Mouse (Mus musculus) forebrain, embryonic 12.5 days (tissue): ENCODE measurements around the gene Htra2. TPM values are rescaled to one million over a fixed set of nuclear protein-coding genes. Genes with fewer than 3 reads are reported as not detected.

Experiments used
- ATAC-seq: fragments of 200-750 bp; cut with Nextera tagmentation; 2 replicates; pipeline ENCODE4 v1.8.0; 2017; ENCODE audit warnings: moderate TSS enrichment; ENCODE audit not compliant: low FRiP score
- H3K27ac ChIP-seq: fragments of 300-500 bp; sonication (generic); 2 replicates; pipeline ENCODE4 v1.5.1; 2016; ENCODE audit warnings: mild to moderate bottlenecking
- H3K27me3 ChIP-seq: fragments of 300-500 bp; sonication (generic); 2 replicates; pipeline ENCODE4 v1.6.1; 2016; ENCODE audit warnings: mild to moderate bottlenecking
- H3K36me3 ChIP-seq: fragments of 300-500 bp; sonication (generic); replicated peaks from 2 replicates; pipeline ENCODE4 v1.6.1; 2016; ENCODE audit warnings: mild to moderate bottlenecking
- H3K4me1 ChIP-seq: fragments of 300-500 bp; sonication (generic); 2 replicates; pipeline ENCODE4 v1.6.1; 2016
- H3K4me2 ChIP-seq: fragments of 300-500 bp; sonication (generic); 2 replicates; pipeline ENCODE4 v1.6.1; 2016; ENCODE audit warnings: mild to moderate bottlenecking, moderate library complexity
- H3K4me3 ChIP-seq: fragments of 300-500 bp; sonication (generic); replicated peaks from 2 replicates; pipeline ENCODE4 v1.5.1; 2016; ENCODE audit warnings: mild to moderate bottlenecking
- H3K9ac ChIP-seq: fragments of 300-500 bp; sonication (generic); 2 replicates; pipeline ENCODE4 v1.6.1; 2016; ENCODE audit warnings: mild to moderate bottlenecking
- H3K9me3 ChIP-seq: fragments of 300-500 bp; sonication (generic); 2 replicates; pipeline ENCODE4 v1.6.1; 2016
- WGBS: fragments of 180-500 bp; shearing (Covaris S2); methylation state at CpG from one replicate; pipeline ENCODE4 v1.1.7; 2016; 5-methylcytosine and 5-hydroxymethylcytosine counted together
- polyA plus RNA-seq: library from polyadenylated mRNA; unstranded; fragments of >200 nt; fragmentation: Nextera tagmentation; extraction: Ambion mirVana; gene quantifications from 2 replicates; pipeline ENCODE4 v1.2.1, GENCODE M21; 2016

Htra2 gene
- polyA plus RNA-seq, 1 experiment from 2014 or later: 65.9 TPM

DNA sequence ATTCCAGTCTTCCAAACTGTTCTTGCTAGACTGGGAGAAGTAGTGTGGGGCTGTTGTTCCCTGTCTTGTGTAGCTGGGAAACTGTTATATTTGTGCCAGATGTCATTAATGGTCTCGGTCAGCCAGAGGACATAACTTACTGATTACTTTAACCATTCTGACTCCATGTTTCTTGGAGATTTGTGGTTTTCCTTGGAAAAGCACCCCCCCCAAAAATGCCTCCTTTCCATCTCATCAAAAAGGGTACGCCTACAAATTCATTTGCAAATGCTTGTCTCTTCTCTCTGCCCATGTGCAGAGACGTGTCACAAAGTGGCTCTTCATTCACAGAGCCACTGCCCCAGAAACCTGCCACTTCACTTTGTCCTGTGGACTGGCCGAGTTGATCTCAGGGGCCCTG lies 30.7 kb downstream of the Htra2 start:
- ATAC-seq: no peak

DNA sequence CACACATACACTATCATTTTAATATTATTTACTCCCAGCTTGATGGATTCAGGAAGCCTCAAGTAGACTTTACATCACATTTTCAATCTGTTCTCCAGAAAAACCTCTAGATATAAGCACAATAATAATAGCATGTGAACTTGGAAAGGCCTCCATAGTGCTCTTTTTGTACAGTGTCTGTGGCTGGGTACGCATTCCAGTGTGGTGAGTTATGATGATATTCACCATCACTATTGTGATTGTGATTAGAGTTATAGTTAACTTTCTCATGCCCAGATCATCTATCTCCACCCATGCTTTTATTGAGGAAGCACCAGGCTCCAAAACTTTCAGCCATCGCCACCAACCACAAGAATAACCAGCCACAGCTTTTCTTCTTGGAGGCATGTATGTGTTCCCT lies 31.3 kb downstream of the Htra2 start:
- ATAC-seq: no peak
- Histone ChIP-seq H3K4me1 (no peaks in the 10 kb centered on the region), H3K9ac (no peak overlapping the region), H3K27ac (no peak overlapping the region), H3K4me2 (no peak overlapping the region), H3K27me3 (peaks cover 19% of the 10 kb centered on the region), H3K36me3 (no peaks in the 10 kb centered on the region), H3K9me3 (no peaks in the 10 kb centered on the region), H3K4me3 (no peak overlapping the region)
- 93% methylated on average over 2 of the region's 2 CpGs for WGBS

More for the DNA sequence above, 30.7 kb downstream of the Htra2 start:
- no peak overlapping the region for H3K9ac ChIP-seq
- H3K27me3 ChIP-seq: peaks cover 25% of the 10 kb centered on the region
- H3K4me1 ChIP-seq: no peaks in the 10 kb centered on the region
- H3K4me2 ChIP-seq: no peak overlapping the region
- H3K27ac ChIP-seq: no peak overlapping the region
- no peak overlapping the region for H3K4me3 ChIP-seq
- H3K9me3 ChIP-seq: no peaks in the 10 kb centered on the region
- no peaks in the 10 kb centered on the region for H3K36me3 ChIP-seq
- 68% methylated on average over 4 of the region's 4 CpGs for WGBS

DNA sequence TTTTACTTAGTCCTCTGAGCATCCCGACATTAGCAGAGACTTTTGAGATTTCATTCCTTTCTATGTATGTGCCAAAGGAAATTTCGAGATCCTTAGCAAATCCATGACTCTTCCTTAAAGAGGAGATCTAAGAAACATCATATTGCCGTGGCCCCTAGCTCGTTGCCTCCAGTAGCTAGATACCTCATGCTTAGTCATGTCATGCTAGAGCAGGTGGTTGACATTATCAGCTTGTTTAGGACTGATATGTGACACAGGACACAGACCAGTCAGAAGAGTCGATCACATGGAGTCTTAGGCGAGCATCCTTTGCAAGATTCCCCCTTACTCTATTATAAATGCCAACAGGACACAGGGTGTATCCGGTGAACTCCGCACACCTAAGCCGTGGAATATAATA lies 32.1 kb downstream of the Htra2 start:
- 85% methylated on average over 9 of the region's 9 CpGs for WGBS
- Histone ChIP-seq H3K27me3 (peaks cover 11% of the 10 kb centered on the region; the same call in 1 of the 2 replicates), H3K9me3 (no peaks in the 10 kb centered on the region), H3K36me3 (no peaks in the 10 kb centered on the region), H3K4me2 (no peak overlapping the region), H3K9ac (no peak overlapping the region), H3K4me3 (no peak overlapping the region), H3K27ac (no peak overlapping the region), H3K4me1 (no peaks in the 10 kb centered on the region)
- ATAC-seq: no peak

GRCm38 (mm10) chr6:83020836-83021593 lies 34.1 kb downstream of the Htra2 start:
- H3K27me3 ChIP-seq: no peaks in the 10 kb centered on the region
- no peak overlapping the region for H3K9ac ChIP-seq
- H3K4me2 ChIP-seq: no peak overlapping the region
- no peak overlapping the region for H3K4me3 ChIP-seq
- ATAC-seq: no peak
- H3K36me3 ChIP-seq: no peaks in the 10 kb centered on the region
- no peaks in the 10 kb centered on the region for H3K9me3 ChIP-seq
- no peak overlapping the region for H3K27ac ChIP-seq
- H3K4me1 ChIP-seq: no peaks in the 10 kb centered on the region
- 89% methylated on average over 4 of the region's 4 CpGs for WGBS

DNA sequence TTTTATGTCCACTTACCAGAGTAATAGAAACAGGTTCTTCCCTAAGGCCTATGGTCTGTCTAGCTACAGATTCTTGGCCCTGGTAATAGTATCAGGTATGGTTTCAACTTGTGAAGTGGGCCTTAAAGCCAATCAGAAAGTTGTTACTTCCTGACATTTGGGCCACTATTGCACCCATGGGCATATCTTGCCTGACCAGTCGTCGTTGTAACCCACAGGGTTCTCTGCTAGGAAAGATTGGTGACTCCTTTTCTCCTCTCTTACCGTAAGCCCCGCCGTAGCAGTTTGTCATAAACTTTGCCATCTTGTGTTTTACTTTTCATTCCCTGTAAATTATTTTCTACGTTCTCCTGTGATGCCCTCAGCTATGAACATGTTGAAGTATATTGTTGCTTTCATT lies 35.0 kb downstream of the Htra2 start:
- H3K4me3 ChIP-seq: no peak overlapping the region
- no peak overlapping the region for H3K9ac ChIP-seq
- H3K4me2 ChIP-seq: no peak overlapping the region
- no peaks in the 10 kb centered on the region for H3K36me3 ChIP-seq
- no peak overlapping the region for H3K27ac ChIP-seq
- H3K27me3 ChIP-seq: no peaks in the 10 kb centered on the region
- 85% methylated on average over 6 of the region's 6 CpGs for WGBS
- no peaks in the 10 kb centered on the region for H3K4me1 ChIP-seq
- no peaks in the 10 kb centered on the region for H3K9me3 ChIP-seq
- no peak for ATAC-seq

DNA sequence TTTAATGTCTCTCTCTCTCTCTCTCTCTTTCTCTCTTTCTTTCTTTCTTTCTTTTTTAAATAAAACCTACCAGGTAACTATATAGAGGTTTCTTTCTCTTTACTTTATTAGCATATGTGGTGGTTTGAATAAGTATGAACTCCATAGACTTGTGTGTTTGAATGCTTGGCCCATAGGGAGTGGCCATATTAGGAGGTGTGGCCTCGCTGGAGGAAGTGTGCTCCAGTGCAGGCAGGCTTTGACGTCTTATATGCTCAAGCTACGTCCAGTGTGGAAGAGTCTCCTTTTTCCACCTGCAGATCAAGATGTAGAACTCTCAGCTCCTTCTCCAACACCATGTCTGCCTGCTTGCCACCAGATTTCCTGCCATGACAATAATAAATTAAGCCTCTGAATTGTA lies 36.0 kb downstream of the Htra2 start:
- H3K4me1 ChIP-seq: no peaks in the 10 kb centered on the region
- no peak overlapping the region for H3K27ac ChIP-seq
- H3K27me3 ChIP-seq: no peaks in the 10 kb centered on the region
- H3K9ac ChIP-seq: no peak overlapping the region
- no peak for ATAC-seq
- 67% methylated on average over 3 of the region's 3 CpGs for WGBS
- no peak overlapping the region for H3K4me3 ChIP-seq
- H3K9me3 ChIP-seq: no peaks in the 10 kb centered on the region
- no peak overlapping the region for H3K4me2 ChIP-seq
- H3K36me3 ChIP-seq: no peaks in the 10 kb centered on the region

DNA sequence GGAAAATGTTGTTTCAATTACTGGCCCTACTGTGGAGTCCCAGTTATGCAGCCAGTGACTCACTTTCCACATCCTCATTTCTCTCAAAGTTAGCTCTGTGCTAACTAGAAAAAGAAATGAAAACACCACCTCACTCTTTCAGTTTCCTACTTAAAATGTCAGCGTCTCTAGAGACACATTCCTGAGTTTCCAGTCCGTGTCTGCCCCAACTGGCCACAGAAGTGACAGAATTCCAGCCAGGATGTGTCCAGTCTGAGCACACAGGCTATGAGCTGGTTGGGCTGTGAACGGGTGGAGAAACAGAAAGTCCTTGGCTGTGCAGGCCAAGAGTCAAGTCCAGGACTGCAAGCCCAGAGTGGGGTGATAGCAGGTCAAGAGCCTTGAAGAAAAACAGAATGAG lies 37.9 kb downstream of the Htra2 start:
- no peaks in the 10 kb centered on the region for H3K4me1 ChIP-seq
- no peaks in the 10 kb centered on the region for H3K27me3 ChIP-seq
- H3K9me3 ChIP-seq: no peaks in the 10 kb centered on the region
- WGBS: 81% methylated on average over 3 of the region's 3 CpGs
- ATAC-seq: no peak
- no peak overlapping the region for H3K4me3 ChIP-seq
- H3K4me2 ChIP-seq: no peak overlapping the region
- no peak overlapping the region for H3K27ac ChIP-seq
- H3K36me3 ChIP-seq: no peaks in the 10 kb centered on the region
- no peak overlapping the region for H3K9ac ChIP-seq

DNA sequence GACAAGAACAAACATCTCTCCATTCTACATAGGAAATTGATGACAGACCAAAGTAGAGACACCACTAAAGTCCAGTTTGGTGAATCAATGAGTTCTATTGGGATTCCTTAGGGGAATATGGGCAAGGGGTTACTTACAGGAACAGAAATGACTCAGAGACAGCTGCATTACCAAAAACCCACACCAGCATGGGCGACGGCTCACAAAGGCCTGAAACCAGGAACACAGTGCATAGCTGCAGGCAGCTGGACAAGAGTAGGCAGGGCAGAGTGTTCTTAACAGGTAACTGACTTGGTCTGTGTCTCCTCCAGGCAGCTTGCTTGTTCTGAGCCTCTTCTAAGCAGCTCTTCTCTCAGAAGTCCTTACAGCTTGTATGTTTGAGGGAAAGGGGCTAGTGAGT lies 39.3 kb downstream of the Htra2 start:
- H3K27ac ChIP-seq: no peak overlapping the region
- no peaks in the 10 kb centered on the region for H3K27me3 ChIP-seq
- no peak for ATAC-seq
- no peaks in the 10 kb centered on the region for H3K36me3 ChIP-seq
- no peaks in the 10 kb centered on the region for H3K9me3 ChIP-seq
- no peak overlapping the region for H3K4me2 ChIP-seq
- no peak overlapping the region for H3K9ac ChIP-seq
- WGBS: 93% methylated on average over 2 of the region's 2 CpGs
- H3K4me3 ChIP-seq: no peak overlapping the region
- no peaks in the 10 kb centered on the region for H3K4me1 ChIP-seq

DNA sequence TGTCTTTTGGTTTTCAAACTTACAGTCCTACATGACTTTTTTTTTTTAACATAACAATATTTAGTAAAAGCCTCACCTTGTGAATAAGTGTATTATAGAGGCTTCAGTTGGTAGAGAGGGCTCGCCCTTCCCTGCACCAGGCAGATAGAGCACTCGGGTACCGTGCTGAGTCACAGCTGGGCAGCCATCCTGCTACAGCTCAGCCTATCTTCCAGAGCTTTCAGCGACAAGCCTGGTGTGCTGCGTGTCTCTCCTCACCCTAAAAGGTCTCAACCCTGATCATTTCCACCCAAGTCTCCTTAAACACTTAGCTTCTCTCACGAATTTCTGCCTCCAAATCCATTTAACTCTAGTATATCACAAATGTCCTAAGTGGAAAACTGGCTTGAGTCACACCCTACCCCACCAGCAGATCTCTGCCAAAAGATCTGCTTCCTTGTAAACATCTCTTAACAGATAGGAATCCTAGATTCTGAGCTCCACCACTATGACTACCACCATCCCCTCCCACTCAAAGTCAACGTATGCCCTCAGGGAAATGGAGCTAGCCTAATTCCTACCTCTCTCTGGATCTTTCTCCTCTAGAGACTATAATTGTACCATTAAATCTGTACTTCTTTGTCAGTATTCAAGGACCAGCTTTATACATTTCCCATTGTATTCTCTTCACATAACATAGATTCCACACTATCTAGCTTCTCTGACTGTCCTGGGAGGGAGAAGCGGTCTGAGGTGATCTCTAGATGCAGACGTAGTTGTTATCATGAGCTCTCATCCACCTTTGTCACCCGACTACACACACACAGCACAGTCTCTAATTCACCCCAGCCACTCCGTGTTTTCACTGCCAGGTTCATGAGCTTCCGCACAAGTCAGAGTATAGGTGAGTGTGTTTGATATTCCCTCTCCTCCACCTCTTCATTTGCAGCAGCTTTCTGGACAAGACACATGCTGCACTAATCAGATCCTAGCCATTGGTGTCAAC lies 40.3 kb downstream of the Htra2 start:
- H3K27me3 ChIP-seq: peaks cover 4% of the 10 kb centered on the region; the same call in 1 of the 2 replicates
- H3K4me3 ChIP-seq: no peak overlapping the region
- no peaks in the 10 kb centered on the region for H3K36me3 ChIP-seq
- ATAC-seq: no peak
- H3K9me3 ChIP-seq: no peaks in the 10 kb centered on the region
- no peak overlapping the region for H3K27ac ChIP-seq
- 75% methylated on average over 12 of the region's 12 CpGs for WGBS
- H3K9ac ChIP-seq: no peak overlapping the region
- H3K4me1 ChIP-seq: no peaks in the 10 kb centered on the region
- H3K4me2 ChIP-seq: no peak overlapping the region

DNA sequence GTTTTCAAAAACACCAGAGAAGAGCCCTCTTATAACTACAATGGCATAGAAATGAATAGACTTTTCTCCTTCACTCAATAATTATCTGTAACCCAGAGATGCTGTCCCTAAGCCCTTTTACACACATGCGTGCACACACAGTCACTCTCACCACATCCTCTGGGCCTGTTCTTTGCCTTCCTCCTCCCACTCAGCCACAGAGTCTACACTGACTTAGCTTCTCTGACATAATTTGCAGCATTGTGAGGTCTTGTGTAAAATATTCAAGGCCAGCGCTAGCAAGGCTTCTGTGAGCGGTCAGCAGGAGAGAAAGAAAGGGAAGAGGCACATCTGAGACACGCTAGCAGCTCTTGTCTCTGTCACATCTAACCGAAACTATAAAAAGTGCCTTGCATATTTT lies 41.6 kb downstream of the Htra2 start:
- Histone ChIP-seq H3K4me3 (no peak overlapping the region), H3K9ac (no peak overlapping the region), H3K4me1 (no peaks in the 10 kb centered on the region), H3K9me3 (no peaks in the 10 kb centered on the region), H3K27me3 (peaks cover 6% of the 10 kb centered on the region; the same call in 1 of the 2 replicates), H3K27ac (no peak overlapping the region), H3K36me3 (no peaks in the 10 kb centered on the region), H3K4me2 (no peak overlapping the region)
- 64% methylated on average over 5 of the region's 5 CpGs for WGBS
- ATAC-seq: no peak

GRCm38 (mm10) chr6:83011756-83012155 lies 43.3 kb downstream of the Htra2 start:
- H3K27me3 ChIP-seq: peaks cover 7% of the 10 kb centered on the region; the same call in 1 of the 2 replicates
- no peak overlapping the region for H3K4me3 ChIP-seq
- no peaks in the 10 kb centered on the region for H3K9me3 ChIP-seq
- WGBS: 74% methylated on average over 6 of the region's 6 CpGs
- H3K36me3 ChIP-seq: no peaks in the 10 kb centered on the region
- H3K4me2 ChIP-seq: no peak overlapping the region
- no peak overlapping the region for H3K27ac ChIP-seq
- ATAC-seq: no peak
- no peaks in the 10 kb centered on the region for H3K4me1 ChIP-seq
- no peak overlapping the region for H3K9ac ChIP-seq

- H3K4me3 ChIP-seq: no peak overlapping the region
- no peak overlapping the region for H3K4me2 ChIP-seq
- H3K27me3 ChIP-seq: peaks cover 7% of the 10 kb centered on the region; the same call in 1 of the 2 replicates
- no peaks in the 10 kb centered on the region for H3K9me3 ChIP-seq
- WGBS: 83% methylated on average over 7 of the region's 7 CpGs
- H3K4me1 ChIP-seq: no peaks in the 10 kb centered on the region
- H3K36me3 ChIP-seq: no peaks in the 10 kb centered on the region
- H3K27ac ChIP-seq: no peak overlapping the region
- no peak for ATAC-seq
- no peak overlapping the region for H3K9ac ChIP-seq
Measured at GRCm38 (mm10) chr6:83011255-83011654, 43.8 kb downstream of the Htra2 start.
